Mouse (Mus musculus): Measurements from ENCODE around the gene Tcirg1. TPM values are rescaled to one million over a fixed set of nuclear protein-coding genes. Genes with fewer than 3 reads are reported as not detected.

Gene Tcirg1
- polyA plus RNA-seq, 1 experiment from 2014 or later = 18.0 TPM

- ATAC-seq (ENCODE audit: low read depth) (no peak), DNase-seq (no peak)
- H3K27ac ChIP-seq = no peak overlapping the region
- no peak overlapping the region for H3K4me2 ChIP-seq
- H3K27me3 ChIP-seq = no peaks in the 10 kb centered on the region
- no peak overlapping the region for H3K9ac ChIP-seq
- WGBS (ENCODE audit: insufficient replicate concordance) = 63% methylated on average over 2 of the region's 2 CpGs
- peaks cover 18% of the 10 kb centered on the region for H3K36me3 ChIP-seq
- H3K9me3 ChIP-seq (replicated peaks) = no peaks in the 10 kb centered on the region
- no peak overlapping the region for H3K4me3 ChIP-seq (replicated peaks)
- H3K4me1 ChIP-seq (replicated peaks) = peaks cover 19% of the 10 kb centered on the region
These were observed 42.0 kb downstream of the Tcirg1 start for GRCm38 (mm10) chr19:3864960-3865359.

- H3K36me3 ChIP-seq = peaks cover 18% of the 10 kb centered on the region
- H3K4me3 ChIP-seq (replicated peaks) = no peak overlapping the region
- H3K4me2 ChIP-seq = no peak overlapping the region
- DNase-seq (no peak), ATAC-seq (ENCODE audit: low read depth) (0 out of 2 replicates have a peak, but pooled peaks have one; percentile 39)
- H3K9ac ChIP-seq = no peak overlapping the region
- H3K27me3 ChIP-seq = no peaks in the 10 kb centered on the region
- H3K27ac ChIP-seq = 0 out of 2 replicates have a peak overlapping the region, but pooled peaks have one; percentile 4
- H3K4me1 ChIP-seq (replicated peaks) = peaks cover 19% of the 10 kb centered on the region
- WGBS (ENCODE audit: insufficient replicate concordance) = 38% methylated on average over 2 of the region's 2 CpGs
- H3K9me3 ChIP-seq (replicated peaks) = no peaks in the 10 kb centered on the region
These were observed 44.2 kb downstream of the Tcirg1 start for GRCm38 (mm10) chr19:3862713-3863112.

- ATAC-seq (ENCODE audit: low read depth) = no peak
- WGBS (ENCODE audit: insufficient replicate concordance) = 71% methylated on average over 3 of the region's 3 CpGs
These were observed 49.7 kb downstream of the Tcirg1 start for GRCm38 (mm10) chr19:3857220-3857619.

DNA sequence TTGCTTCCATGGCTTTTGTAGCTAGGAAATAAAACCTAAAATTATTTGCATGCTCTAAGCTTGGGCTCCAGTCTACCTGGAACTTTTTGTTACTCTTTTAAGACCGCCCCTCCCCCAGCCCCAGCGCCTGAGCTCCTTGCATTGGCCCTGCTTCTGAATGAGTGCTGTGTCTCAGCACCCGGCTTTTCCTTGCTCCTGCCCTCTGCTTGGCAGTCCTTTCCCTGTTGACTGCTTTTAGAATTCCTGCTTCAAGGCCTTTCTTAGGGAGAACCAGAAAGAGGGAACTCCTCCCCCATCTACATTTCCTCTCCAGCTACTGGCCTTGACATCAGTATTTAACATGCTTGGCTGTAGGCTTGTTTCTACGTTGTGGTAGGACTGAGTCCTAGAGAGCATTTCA lies 51.3 kb downstream of the Tcirg1 start:
- H3K9me3 ChIP-seq (replicated peaks) = no peaks in the 10 kb centered on the region
- H3K4me3 ChIP-seq (replicated peaks) = no peak overlapping the region
- H3K4me2 ChIP-seq = 0 out of 2 replicates have a peak overlapping the region, but pooled peaks have one; percentile 3
- H3K27ac ChIP-seq = no peak overlapping the region
- H3K36me3 ChIP-seq = no peaks in the 10 kb centered on the region
- no peaks in the 10 kb centered on the region for H3K27me3 ChIP-seq
- H3K4me1 ChIP-seq (replicated peaks) = peaks cover 51% of the 10 kb centered on the region
- no peak for ATAC-seq (ENCODE audit: low read depth)
- 37% methylated on average over 4 of the region's 4 CpGs for WGBS (ENCODE audit: insufficient replicate concordance)
- 0 out of 2 replicates have a peak overlapping the region, but pooled peaks have one; percentile 24 for H3K9ac ChIP-seq
- no peak for DNase-seq

More at GRCm38 (mm10) chr19:3857220-3857619, 49.7 kb downstream of the Tcirg1 start:
- H3K9ac ChIP-seq = no peak overlapping the region
- no peaks in the 10 kb centered on the region for H3K9me3 ChIP-seq (replicated peaks)
- peaks cover 48% of the 10 kb centered on the region for H3K4me1 ChIP-seq (replicated peaks)
- H3K27ac ChIP-seq = no peak overlapping the region
- H3K36me3 ChIP-seq = no peaks in the 10 kb centered on the region
- H3K4me3 ChIP-seq (replicated peaks) = no peak overlapping the region
- no peak overlapping the region for H3K4me2 ChIP-seq
- DNase-seq = no peak
- no peaks in the 10 kb centered on the region for H3K27me3 ChIP-seq

- H3K27ac ChIP-seq = no peak overlapping the region
- 53% methylated on average over 6 of the region's 6 CpGs for WGBS (ENCODE audit: insufficient replicate concordance)
- H3K4me1 ChIP-seq (replicated peaks) = peaks cover 54% of the 10 kb centered on the region
- no peak overlapping the region for H3K9ac ChIP-seq
- no peak overlapping the region for H3K4me3 ChIP-seq (replicated peaks)
- H3K4me2 ChIP-seq = 0 out of 2 replicates have a peak overlapping the region, but pooled peaks have one; percentile 3
- no peaks in the 10 kb centered on the region for H3K9me3 ChIP-seq (replicated peaks)
- no peak for DNase-seq
- no peaks in the 10 kb centered on the region for H3K36me3 ChIP-seq
- no peaks in the 10 kb centered on the region for H3K27me3 ChIP-seq
- ATAC-seq (ENCODE audit: low read depth) = no peak
These were observed 51.8 kb downstream of the Tcirg1 start for GRCm38 (mm10) chr19:3855091-3855490.

GRCm38 (mm10) chr19:3853891-3854290 lies 53.0 kb downstream of the Tcirg1 start:
- DNase-seq = no peak
- H3K27ac ChIP-seq = no peak overlapping the region
- H3K4me1 ChIP-seq (replicated peaks) = peaks cover 60% of the 10 kb centered on the region
- H3K4me3 ChIP-seq (replicated peaks) = peak overlapping the region; percentile 82
- H3K27me3 ChIP-seq = no peaks in the 10 kb centered on the region
- no peak overlapping the region for H3K9ac ChIP-seq
- H3K9me3 ChIP-seq (replicated peaks) = no peaks in the 10 kb centered on the region
- no peak for ATAC-seq (ENCODE audit: low read depth)
- H3K36me3 ChIP-seq = no peaks in the 10 kb centered on the region
- 80% methylated on average over 1 of the region's 1 CpGs for WGBS (ENCODE audit: insufficient replicate concordance)
- peak overlapping the region; percentile 100; the same call in 1 of the 2 replicates for H3K4me2 ChIP-seq

DNA sequence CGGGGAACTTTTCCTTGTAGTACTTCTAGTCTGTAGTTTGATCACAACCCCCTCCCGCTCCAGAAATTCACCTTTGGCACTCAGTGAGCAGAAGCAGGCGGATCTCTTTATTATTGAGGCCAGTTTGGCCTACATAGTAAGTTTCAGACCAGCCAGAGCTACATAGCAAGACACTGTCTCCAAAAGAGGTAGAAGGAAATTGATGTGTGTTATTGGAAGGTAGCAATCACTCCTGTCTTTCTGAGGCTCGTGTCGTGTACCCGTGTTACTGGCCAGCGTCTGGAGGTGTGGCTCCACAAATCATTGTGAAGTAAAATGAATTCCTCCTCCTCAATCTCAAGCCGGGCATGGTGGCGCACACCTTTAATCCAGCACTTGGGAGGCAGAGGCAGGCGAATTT lies 53.8 kb downstream of the Tcirg1 start:
- no peak for ATAC-seq (ENCODE audit: low read depth)
- peak overlapping the region; percentile 31; the same call in 1 of the 2 replicates for H3K9ac ChIP-seq
- DNase-seq = no peak
- H3K4me2 ChIP-seq = peak overlapping the region; percentile 100
- H3K27ac ChIP-seq = no peak overlapping the region
- no peaks in the 10 kb centered on the region for H3K36me3 ChIP-seq
- peaks cover 63% of the 10 kb centered on the region for H3K4me1 ChIP-seq (replicated peaks)
- peak overlapping the region; percentile 82 for H3K4me3 ChIP-seq (replicated peaks)
- WGBS (ENCODE audit: insufficient replicate concordance) = 84% methylated on average over 10 of the region's 10 CpGs
- no peaks in the 10 kb centered on the region for H3K27me3 ChIP-seq
- H3K9me3 ChIP-seq (replicated peaks) = no peaks in the 10 kb centered on the region

GRCm38 (mm10) chr19:3851979-3852681 lies 54.8 kb downstream of the Tcirg1 start:
- Histone ChIP-seq H3K27ac (peak overlapping the region; percentile 95), H3K27me3 (no peaks in the 10 kb centered on the region), H3K9ac (peak overlapping the region; percentile 90), H3K9me3 (replicated peaks) (no peaks in the 10 kb centered on the region), H3K4me2 (peak overlapping the region; percentile 100), H3K4me1 (replicated peaks) (peaks cover 63% of the 10 kb centered on the region), H3K36me3 (no peaks in the 10 kb centered on the region), H3K4me3 (replicated peaks) (peak overlapping the region; percentile 82)
- under 1% methylated on average over 68 of the region's 74 CpGs for WGBS (ENCODE audit: insufficient replicate concordance)
- DNase-seq = peak; percentile 42
- ATAC-seq (ENCODE audit: low read depth) = peak; percentile 51

- H3K4me3 ChIP-seq (replicated peaks) = peak within 1 kb of the TSS; percentile 82
These were observed 55.4 kb downstream of the Tcirg1 start, which contains the start of gene Chka for GRCm38 (mm10) chr19:3851502-3851962. Gene Chka, plus strand, starts transcription at chr19:3851773.

GRCm38 (mm10) chr19:3850847-3851469 lies 56.0 kb downstream of the Tcirg1 start:
- Histone ChIP-seq H3K36me3 (no peaks in the 10 kb centered on the region), H3K4me1 (replicated peaks) (peaks cover 58% of the 10 kb centered on the region), H3K4me3 (replicated peaks) (peak overlapping the region; percentile 82), H3K4me2 (peak overlapping the region; percentile 100), H3K9me3 (replicated peaks) (no peaks in the 10 kb centered on the region), H3K27ac (peak overlapping the region; percentile 74), H3K27me3 (no peaks in the 10 kb centered on the region), H3K9ac (peak overlapping the region; percentile 68)
- WGBS (ENCODE audit: insufficient replicate concordance) = 7% methylated on average over 19 of the region's 19 CpGs
- DNase-seq = peak; percentile 34
- ATAC-seq (ENCODE audit: low read depth) = peak; percentile 10

More at GRCm38 (mm10) chr19:3851502-3851962, 55.4 kb downstream of the Tcirg1 start, which contains the start of gene Chka:
- peak; percentile 94 for DNase-seq
- Histone ChIP-seq H3K9ac (peak within 1 kb of the TSS; percentile 90), H3K27me3 (no peaks in the 10 kb centered on the region), H3K4me2 (peak within 1 kb of the TSS; percentile 100), H3K36me3 (no peaks in the 10 kb centered on the region), H3K27ac (peak within 1 kb of the TSS; percentile 95), H3K9me3 (replicated peaks) (no peaks in the 10 kb centered on the region), H3K4me1 (replicated peaks) (peaks cover 60% of the 10 kb centered on the region)
- WGBS (ENCODE audit: insufficient replicate concordance) = under 1% methylated on average over 54 of the region's 54 CpGs
- peak; percentile 95 for ATAC-seq (ENCODE audit: low read depth)

- 31% methylated on average over 5 of the region's 5 CpGs for WGBS (ENCODE audit: insufficient replicate concordance)
- Histone ChIP-seq H3K4me2 (no peak overlapping the region), H3K36me3 (no peaks in the 10 kb centered on the region), H3K27ac (peak overlapping the region; percentile 74), H3K4me3 (replicated peaks) (no peak overlapping the region), H3K9me3 (replicated peaks) (no peaks in the 10 kb centered on the region), H3K4me1 (replicated peaks) (peaks cover 50% of the 10 kb centered on the region), H3K27me3 (no peaks in the 10 kb centered on the region), H3K9ac (no peak overlapping the region)
- no peak for DNase-seq
- ATAC-seq (ENCODE audit: low read depth) = no peak
These were observed 56.9 kb downstream of the Tcirg1 start for GRCm38 (mm10) chr19:3850076-3850475.

Measured in liver, embryonic 13.5 days (tissue).